Mouse (Mus musculus): ENCODE data around the gene Wdr74.

Wdr74 gene

GRCm38 (mm10) chr19:8735389-8736159, at the start of gene Wdr74:
Gene Wdr74, plus strand, starts transcription at chr19:8735827.
- DNase-seq (ENCODE audit: low spot score) = peak; percentile 65

DNA sequence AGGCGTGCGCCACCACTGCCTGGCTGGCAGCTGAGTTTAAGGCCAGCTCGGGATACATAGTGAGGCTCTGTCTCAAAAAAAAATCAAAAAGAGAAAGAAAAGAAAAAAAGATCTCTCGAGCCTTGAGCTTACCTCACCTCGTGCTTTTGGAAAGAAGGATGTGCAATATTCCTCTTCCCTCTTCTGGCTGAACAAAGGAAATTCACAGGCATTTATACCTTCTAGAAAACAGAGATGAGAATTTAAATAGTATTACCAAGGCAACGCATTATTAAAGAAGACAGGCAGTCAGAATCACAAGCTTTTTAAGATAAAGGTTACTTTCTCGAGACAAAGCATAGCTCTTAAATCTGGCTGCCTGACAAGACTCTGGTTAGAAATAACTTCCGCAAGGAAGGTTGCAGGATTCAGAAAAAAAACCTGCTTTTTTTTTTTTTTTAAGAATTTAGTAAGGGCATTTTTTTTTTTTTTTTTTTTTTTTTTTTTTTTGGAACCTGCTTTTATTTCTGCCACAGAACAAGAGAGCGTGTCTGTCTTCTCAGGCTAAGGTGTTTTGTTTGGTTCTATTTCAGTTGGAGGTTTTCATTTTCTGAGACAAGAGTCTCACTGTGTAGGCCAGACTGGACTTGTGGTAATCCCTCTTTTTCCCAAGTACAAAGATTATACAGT, 43.6 kb upstream of the Wdr74 start:
- no peak for DNase-seq (ENCODE audit: low spot score)

DNA sequence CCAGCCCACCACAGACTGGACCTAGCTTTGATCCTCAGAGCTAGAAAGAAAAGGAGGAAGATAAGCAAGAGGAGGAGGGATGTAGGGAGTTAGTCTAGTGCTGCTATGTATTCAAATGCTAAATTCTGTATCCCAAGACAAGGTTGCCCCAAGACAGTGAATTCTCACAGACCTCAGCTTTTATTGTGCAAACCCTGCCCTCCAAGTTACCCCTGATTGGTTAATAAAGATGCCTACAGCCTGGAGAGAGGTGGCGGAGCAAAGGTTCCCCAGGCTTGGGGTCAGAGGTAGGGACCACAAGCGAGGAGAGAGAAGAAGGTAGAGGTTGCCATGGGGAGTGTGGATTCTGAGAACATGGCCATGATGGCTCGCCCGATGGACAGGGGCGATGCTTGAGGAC, 42.9 kb upstream of the Wdr74 start:
- DNase-seq (ENCODE audit: low spot score) = no peak

DNA sequence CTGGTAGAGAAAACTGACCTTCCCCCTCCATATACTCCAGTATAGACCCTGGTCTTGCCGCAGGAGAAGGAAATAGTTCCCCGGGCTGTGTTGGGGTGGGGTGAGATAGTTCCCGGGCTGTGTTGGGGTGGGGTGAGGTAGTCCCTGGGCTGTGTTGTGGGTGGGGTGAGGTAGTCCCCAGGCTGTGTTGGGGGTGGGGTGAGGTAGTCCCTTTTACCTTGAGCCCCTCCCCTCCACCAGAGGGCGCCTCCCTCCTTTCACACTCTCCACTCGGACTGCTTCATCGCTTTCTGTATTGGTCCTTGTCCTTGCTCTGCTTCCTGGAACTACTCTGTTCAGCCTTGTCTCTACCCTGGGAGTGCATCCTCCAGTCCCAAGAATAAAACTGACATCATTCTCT, 40.3 kb upstream of the Wdr74 start:
- DNase-seq (ENCODE audit: low spot score) = no peak

- no peak for DNase-seq (ENCODE audit: low spot score)
These were observed 36.0 kb upstream of the Wdr74 start for GRCm38 (mm10) chr19:8699652-8700051.

- no peak for DNase-seq (ENCODE audit: low spot score)
These were observed 33.2 kb upstream of the Wdr74 start for GRCm38 (mm10) chr19:8702458-8702857.

GRCm38 (mm10) chr19:8703571-8703970, 32.1 kb upstream of the Wdr74 start:
- DNase-seq (ENCODE audit: low spot score) = no peak

GRCm38 (mm10) chr19:8705026-8705708, 30.5 kb upstream of the Wdr74 start:
- no peak for DNase-seq (ENCODE audit: low spot score)

DNA sequence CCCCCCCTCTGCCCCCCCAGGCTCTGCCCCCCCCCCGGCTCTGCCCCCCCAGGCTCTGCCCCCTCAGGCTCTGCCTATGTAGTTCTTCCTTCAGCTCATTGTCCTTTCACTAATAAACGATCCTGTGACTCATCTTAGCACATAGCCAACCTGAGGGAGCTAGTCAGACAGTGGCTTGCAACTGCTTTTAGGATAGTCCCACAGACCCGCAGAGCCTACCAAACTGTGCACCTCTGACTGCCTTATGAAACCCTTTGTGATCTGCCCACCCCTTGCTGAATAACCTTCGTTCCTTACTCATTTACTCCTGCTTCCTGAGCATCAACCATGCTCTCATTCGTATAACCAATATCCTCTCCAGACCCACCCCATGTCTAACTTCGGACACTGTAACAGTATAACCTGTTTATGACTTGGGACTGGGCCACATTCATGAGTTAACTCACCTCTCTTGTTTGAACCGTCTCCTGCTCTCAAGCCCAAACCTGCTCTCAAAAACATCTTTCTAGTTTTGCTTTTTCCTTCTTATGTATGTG, 29.4 kb upstream of the Wdr74 start:
- DNase-seq (ENCODE audit: low spot score) = no peak

- DNase-seq (ENCODE audit: low spot score) = no peak
These were observed 28.7 kb upstream of the Wdr74 start for GRCm38 (mm10) chr19:8706930-8707329.

DNA sequence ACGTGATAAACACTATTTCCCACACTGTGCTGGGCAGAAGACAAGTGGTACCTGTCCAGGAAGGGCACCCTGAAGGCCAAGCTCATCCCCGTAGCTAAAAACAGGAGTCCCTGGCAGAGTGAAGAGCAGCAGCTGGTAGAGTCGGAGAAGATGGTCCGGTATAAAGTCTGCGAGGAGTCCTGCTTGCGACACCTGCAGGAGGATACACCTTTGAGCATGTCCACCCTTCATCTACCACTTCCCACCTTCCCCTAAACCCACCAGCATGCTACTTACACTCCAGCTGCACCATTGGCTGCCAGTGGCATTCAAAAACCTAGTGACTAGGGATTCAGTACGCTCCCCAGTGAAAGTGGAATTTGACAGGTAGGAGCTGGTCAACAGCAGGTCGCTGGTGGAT, 26.7 kb upstream of the Wdr74 start:
- no peak for DNase-seq (ENCODE audit: low spot score)

GRCm38 (mm10) chr19:8710057-8710456, 25.6 kb upstream of the Wdr74 start:
- no peak for DNase-seq (ENCODE audit: low spot score)

- DNase-seq (ENCODE audit: low spot score) = no peak
These were observed 24.1 kb upstream of the Wdr74 start for GRCm38 (mm10) chr19:8711506-8711905.

DNA sequence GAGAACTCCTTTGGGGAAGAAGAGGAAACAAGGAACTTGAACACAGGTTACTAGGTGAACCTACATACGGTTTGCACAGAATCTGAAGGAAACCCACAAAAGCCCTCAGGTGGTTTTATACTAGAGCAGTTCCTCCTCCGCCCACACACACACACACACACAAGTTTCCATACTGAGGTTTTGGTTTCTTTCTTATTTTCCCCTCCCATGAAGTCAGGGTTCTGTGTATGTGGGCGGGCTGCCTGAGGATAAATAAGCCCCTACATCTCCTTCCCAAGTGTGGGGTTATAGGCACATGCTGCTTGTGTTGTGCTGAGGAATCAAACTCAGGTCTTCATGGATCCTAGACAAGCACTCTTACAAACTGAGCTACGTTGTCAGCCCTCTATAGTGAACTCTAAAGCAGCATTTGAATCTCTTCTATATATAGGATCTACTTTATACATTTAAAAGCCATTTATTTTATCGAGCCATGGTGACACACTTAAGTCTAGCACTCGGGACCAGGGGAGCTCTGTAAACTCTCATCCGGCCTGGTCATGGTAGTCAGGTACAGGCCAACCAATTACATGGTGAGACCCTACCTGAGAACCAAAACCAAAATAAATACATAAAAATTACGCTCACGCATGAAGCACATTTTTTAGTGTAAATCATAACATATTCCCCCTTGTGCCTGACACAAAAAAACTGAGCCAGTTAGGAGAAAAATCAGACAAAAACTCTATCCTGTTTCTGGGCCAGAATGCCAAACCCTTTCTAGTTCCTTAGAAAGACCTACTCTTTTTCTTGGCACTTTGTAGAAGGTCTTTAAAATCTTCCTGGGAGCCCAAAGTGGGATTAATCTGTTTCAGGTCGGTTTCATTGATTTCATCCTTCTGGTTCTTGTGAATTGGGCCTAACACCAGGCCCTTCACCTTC, 23.4 kb upstream of the Wdr74 start:
- no peak for DNase-seq (ENCODE audit: low spot score)

- DNase-seq (ENCODE audit: low spot score) = peak; percentile 47
These were observed 22.7 kb upstream of the Wdr74 start for GRCm38 (mm10) chr19:8712870-8713305.

GRCm38 (mm10) chr19:8713306-8713996, 22.2 kb upstream of the Wdr74 start:
- DNase-seq (ENCODE audit: low spot score) = peak; percentile 83

DNA sequence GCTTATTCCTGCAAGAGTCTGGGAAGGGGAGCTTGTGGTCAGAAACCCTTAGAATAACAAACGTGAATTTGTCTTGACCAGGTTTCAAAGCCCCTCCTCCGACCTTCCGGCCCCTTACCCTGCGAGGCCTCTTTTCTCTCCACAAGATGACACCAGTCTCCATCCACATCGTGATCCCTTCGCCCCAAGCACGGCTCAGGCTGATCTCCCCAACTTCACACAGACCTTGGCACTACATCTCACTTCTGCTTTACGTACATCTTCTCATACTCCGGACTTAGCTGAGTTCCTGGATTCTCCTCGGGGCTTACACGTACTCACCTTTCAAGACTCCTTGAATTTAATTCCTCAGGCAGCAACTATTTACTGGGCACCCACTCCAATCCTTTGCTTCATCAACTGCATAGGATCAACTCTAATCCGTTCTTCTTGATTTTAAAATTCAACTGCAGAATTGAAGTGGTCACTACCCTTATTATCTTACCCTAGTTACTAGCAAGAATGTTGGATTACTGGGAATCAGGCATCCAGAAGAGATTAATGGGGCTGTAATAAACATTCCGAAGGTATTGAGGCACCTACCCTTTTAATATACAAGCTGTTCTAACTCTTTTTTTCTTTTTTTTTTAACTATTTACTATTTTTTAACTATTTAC, 21.5 kb upstream of the Wdr74 start:
- no peak for DNase-seq (ENCODE audit: low spot score)

DNA sequence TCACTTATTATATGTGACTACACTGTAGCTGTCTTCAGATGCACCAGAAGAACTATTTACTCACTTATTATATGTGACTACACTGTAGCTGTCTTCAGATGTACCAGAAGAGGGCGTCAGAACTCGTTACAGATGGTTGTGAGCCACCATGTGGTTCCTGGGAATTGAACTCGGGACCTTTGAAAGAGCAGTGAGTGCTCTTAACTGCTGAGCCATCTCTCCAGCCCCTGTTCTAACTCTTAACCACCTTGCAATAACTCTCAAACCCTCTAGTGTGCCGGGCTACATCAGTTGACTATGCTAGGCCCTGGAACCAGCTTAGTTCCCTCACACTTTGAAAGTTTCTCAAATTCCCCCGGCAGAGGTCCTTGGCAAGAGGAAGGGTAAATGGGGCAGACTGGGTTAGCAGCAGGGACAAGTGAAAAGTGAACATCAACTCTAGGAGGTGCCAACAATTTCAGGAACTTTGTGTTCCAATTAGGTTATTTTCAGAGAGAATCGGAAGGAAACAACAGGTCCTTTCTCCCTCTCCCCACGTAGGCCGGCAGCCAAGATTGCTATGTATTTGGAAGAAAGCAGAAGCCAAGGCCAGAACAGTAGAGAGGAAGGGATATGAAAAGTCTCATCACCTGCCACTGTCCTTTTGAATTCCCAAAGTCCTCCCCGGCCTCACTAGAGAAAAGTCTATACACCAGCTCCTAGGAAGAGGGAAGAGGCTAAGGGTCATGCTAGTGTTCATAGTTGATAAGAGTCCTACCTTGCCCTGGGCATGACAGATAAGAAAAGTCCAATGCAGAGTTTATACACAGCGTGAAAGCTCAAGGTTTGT, 20.8 kb upstream of the Wdr74 start:
- DNase-seq (ENCODE audit: low spot score) = no peak
